Mouse (Mus musculus) c-Kit-positive CD71-positive TER-119-negative erythroid progenitor cells, embryonic 14.5 days (primary cell): Measurements from ENCODE around the gene Prrg2.
"Not testable (repeated sequence)": the region's sequence is repeated elsewhere in the genome, so short reads cannot be mapped to it uniquely, and the experiment has no call there.

Experiments
- DNase-seq: peaks from one replicate; pipeline ENCODE4 v3.0.0-alpha.2; 2013; ENCODE audit warnings: low read depth

Prrg2 gene

GRCm38 (mm10) chr7:45030857-45031256 lies 31.6 kb downstream of the Prrg2 start:
- DNase-seq, result no peak

- DNase-seq, result no peak
Measured at GRCm38 (mm10) chr7:45029995-45030394, 32.5 kb downstream of the Prrg2 start.

GRCm38 (mm10) chr7:45028351-45028750 lies 34.1 kb downstream of the Prrg2 start:
- DNase-seq, result no peak

GRCm38 (mm10) chr7:45027761-45028160 lies 34.7 kb downstream of the Prrg2 start:
- DNase-seq, result no peak

GRCm38 (mm10) chr7:45026256-45026655 lies 36.2 kb downstream of the Prrg2 start:
- DNase-seq, result no peak

GRCm38 (mm10) chr7:45025601-45026220 lies 36.8 kb downstream of the Prrg2 start:
- no peak for DNase-seq

GRCm38 (mm10) chr7:45024281-45025248 lies 37.9 kb downstream of the Prrg2 start:
- no peak for DNase-seq

- not testable (repeated sequence) for DNase-seq
Measured at GRCm38 (mm10) chr7:45023711-45024110, 38.8 kb downstream of the Prrg2 start.

GRCm38 (mm10) chr7:45020225-45020624 lies 42.3 kb downstream of the Prrg2 start:
- no peak for DNase-seq

GRCm38 (mm10) chr7:45019031-45019571 lies 43.4 kb downstream of the Prrg2 start:
- DNase-seq, result no peak

GRCm38 (mm10) chr7:45017242-45018061 lies 45.0 kb downstream of the Prrg2 start, which contains the start of gene Rras:
Rras (plus strand) TSS chr7:45017961.
- DNase-seq, result peak; percentile 100

GRCm38 (mm10) chr7:45016761-45017160 lies 45.7 kb downstream of the Prrg2 start:
- DNase-seq, result peak; percentile 33

- DNase-seq, result peak; percentile 96
Measured at GRCm38 (mm10) chr7:45015957-45016612, 46.4 kb downstream of the Prrg2 start, which contains the start of gene Scaf1. Scaf1 (minus strand) TSS chr7:45016363.

- DNase-seq, result peak; percentile 50
Measured at GRCm38 (mm10) chr7:45015344-45015956, 47.0 kb downstream of the Prrg2 start.

GRCm38 (mm10) chr7:45014096-45014451 lies 48.4 kb downstream of the Prrg2 start:
- DNase-seq, result no peak

GRCm38 (mm10) chr7:45013366-45014095 lies 48.9 kb downstream of the Prrg2 start:
- no peak for DNase-seq

- no peak for DNase-seq
Measured at GRCm38 (mm10) chr7:45012824-45013223, 49.7 kb downstream of the Prrg2 start.

GRCm38 (mm10) chr7:45012011-45012410 lies 50.5 kb downstream of the Prrg2 start:
- DNase-seq, result no peak

- DNase-seq, result no peak
Measured at GRCm38 (mm10) chr7:45008411-45008810, 54.1 kb downstream of the Prrg2 start.

GRCm38 (mm10) chr7:45007846-45008245 lies 54.6 kb downstream of the Prrg2 start:
- DNase-seq, result no peak
